Mouse (Mus musculus) WW6 (cell line): ENCODE measurements around the gene Tpcn2.

Experiments
- DNase-seq: peaks from one replicate; pipeline ENCODE4 v3.0.0-alpha.2; 2013; ENCODE audit warnings: low read depth, low spot score

The Tpcn2 gene

DNA sequence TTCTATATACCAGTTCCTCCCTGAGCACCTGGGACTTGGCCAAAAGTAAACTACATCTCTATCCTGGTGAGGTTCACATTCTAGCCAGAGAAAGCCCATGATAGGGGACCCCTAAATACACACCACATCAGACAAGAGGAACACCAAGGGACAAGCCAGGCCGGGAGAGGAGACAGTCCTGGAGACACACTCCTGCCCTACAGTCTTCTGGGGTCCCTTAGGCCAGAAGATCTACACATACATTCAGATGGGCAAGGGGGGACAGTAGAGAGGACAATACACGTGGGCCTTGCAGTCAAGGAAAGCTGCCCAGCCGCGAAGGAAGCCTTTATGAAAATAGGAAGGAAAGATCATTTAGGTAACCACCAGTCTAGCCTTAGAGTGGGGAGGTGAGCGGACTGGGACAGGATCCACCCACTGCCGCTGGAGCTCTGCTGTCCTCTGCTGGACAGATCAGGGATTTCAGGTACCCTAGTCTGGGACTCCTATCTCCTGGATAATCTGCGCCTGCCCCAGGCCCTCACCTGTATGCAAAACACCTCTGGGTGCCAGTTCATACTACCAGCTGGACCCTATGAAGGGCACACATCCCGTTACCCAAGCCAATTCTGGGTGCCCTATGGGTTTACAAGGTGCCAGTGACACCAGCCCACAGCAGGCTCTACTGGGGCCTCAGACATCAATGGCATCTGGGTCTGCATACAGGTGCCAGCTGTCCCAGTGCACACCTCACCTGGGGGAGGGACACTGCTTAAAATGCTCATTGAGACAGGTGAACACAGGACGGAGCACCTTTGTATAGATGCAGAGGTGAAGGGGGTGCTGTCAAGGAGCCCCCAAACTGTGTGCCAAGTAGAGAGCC, 40.7 kb downstream of the Tpcn2 start:
- peak; percentile 47 for DNase-seq

DNA sequence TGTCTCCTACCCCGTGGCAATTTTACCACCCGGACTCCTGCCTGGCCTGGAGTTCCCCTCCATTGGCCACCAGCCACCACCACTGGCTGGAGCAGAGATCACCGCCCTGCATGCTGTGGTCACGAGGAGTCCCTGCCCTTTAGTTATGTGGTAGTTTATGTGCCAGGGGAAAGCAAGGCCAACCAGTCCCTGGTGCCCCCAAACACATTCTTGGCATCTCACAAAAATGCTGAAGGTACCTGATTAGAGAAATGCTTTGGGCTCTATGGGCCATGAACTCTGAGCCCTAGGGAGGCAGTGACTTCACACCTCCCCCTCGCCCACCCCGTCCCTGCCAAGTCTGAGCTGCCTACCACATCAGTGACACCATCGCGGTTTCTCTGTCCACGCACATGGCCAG, 41.8 kb downstream of the Tpcn2 start:
- DNase-seq: no peak

DNA sequence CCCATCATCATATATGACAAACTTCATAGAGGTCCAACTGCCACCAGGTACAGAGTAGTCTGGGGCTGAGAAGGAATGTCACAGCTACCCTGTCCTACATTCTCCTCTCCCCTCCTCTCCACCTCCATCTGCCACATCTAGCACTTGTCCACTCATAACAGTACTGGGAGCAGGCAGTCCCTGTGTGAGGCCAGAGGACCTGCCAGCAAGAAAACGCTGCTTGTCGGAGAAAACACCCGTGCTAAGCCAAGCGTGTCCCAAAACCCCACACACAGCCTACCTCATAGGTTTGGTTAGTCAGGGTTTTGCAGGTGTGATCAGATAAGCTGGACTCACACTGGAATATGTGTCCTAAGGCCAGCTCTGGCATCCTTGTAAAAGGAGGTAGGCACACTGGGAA, 42.9 kb downstream of the Tpcn2 start:
- no peak for DNase-seq

DNA sequence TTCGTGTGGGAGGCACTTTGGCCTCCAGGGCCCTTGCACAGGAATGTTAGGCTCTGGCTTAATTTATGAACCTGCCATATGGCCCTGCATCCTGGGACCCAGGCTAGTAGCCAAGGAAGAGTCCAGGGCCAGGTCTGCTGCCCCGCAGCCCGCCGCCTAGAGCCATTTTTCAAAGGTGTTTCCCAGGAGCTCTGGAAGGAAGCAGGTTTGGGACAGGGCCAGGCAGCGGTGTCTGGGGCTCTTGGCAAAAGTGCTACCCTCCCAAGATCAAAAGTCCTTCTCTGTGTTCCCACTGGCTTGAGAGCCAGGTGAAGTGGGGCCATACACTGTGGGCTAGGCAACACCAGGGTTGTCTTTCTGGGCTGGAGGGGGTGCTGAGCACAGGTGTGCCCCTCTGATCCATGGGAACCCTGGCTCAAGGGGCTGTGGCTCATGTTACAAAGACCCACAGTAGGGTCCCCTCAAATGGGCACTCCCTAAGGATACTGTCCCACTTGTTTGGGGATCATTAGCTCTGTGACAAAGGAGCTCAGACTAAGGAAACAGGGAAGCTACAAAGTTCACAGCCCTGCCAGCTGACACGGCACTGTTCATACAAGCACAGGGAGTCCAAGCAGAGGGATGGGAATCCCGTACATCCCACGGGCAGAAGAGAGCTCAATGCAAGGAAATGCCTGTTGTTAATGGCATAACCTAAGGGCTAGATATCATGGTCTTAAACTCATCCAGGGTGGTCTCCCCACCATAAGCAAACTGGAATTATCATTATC, 43.9 kb downstream of the Tpcn2 start:
- DNase-seq: no peak

DNA sequence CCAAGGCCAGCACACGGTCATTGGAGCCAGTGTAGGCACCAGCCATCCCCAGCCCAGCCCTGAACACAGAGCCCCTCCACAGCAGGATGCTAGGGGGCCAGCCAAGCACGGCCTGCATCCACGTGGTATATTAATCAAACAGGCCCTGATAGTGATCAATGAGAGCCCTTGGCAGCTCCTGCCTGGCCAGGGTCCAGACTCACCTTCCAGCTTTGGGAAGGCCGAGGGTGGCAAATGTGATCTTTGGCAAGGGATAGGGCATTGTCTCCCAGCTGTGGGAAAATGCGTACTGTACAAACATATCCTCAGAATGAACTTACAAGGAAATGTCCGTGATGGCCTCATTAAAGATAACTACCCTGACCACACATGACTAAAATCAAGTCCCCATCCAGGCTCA, 44.7 kb downstream of the Tpcn2 start:
- no peak for DNase-seq

DNA sequence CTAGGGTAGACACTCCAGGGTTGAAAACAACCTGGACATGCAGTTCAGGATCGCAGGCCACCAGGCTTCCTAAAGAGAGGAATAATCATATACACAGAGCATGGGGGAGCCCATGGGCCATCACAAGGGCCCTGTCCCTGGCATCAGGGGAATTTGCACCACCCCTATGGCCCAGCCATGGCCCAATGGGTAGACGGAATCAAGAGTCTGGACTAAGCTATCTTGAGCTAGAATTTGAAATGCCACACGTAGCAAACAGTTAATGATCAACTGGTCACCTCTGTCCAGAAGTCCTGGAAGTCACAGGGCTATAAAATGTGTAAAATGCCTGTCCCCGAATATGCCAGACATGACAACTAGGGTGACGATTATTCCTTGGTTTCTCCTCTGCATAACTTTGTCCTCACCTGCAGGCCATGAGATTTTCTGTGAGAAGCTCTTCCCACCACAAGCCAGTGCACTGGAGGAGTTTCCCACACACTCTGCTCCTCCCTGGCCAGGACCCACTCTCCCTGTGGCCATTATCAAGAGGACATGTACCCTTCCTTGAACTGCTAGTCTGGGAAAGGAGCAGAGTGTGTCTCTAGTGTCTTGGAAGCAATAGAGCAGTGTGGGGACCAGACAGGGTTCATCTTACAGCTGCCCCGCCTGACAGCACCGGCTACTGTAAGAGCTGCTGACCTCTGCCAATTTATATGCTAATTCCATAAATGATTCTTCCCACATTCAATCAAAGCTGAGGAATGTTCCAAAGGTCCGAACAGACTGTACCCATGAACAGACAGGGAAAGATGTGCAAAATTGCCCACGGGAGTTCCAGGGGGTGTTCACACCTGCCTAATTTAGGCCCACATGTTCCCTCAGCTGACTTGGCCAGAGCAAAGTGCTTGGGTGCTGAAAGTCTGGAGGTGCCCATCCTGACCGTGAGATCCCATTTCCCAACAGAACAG, 48.7 kb downstream of the Tpcn2 start:
- DNase-seq: no peak

DNA sequence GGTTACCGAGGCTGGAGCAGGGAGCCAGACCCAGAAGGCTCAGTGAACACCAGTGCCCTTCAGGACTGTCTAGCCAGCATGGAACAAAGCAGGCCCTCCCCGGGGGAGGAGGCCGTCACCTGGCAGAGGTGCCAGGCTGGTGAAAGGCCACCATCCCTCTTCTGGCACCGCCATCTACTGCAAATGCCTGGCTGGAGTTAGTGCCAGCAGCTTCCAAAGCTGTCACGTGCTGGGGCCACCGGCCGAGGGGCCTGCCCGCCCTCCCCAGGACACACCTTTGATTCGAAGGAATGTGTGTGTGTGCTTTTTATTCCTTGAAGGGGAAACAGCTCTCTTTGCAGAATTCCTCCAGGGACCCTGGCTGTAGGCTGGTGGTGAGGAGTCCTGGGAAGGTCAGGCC, 52.2 kb downstream of the Tpcn2 start:
- no peak for DNase-seq

DNA sequence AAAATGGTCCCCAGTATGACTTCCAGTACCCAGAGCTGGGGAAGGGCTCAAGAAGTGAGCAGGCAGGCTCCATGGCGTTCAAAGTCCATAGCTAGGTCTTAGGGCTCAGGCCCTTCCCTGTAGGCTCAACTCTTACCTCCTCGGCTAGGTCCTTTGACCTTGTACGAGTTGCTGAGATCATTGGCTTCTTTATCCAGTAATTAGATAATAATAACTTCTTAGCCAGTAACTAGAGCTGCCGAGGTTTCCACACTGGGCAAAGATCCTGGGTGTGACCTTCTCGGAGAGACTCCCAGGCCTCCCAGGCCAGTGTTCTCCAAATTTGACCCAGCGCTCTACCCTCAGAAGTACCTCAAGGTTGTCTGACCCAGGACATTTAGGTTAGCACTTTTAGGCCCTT, 57.2 kb downstream of the Tpcn2 start:
- DNase-seq: no peak

DNA sequence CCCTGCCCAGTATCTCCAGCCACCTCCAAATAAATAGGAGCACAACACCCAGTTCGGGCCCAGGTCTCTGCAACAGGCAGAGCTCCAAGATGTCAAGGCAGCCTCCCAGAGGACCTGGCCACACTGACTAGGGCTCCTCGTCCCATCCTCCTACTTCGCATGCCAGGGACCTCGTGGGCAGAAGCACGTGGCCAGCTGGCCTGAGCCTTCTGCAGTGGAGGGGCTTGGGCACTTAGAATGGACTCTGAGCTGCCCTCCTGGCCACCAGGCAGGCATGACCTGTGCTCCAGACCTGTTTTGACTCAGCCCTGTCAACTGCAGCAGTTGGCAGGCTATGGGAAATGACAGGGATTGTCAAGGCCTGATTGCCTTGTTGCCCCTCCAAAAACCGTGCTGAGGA, 58.2 kb downstream of the Tpcn2 start:
- DNase-seq: no peak

DNA sequence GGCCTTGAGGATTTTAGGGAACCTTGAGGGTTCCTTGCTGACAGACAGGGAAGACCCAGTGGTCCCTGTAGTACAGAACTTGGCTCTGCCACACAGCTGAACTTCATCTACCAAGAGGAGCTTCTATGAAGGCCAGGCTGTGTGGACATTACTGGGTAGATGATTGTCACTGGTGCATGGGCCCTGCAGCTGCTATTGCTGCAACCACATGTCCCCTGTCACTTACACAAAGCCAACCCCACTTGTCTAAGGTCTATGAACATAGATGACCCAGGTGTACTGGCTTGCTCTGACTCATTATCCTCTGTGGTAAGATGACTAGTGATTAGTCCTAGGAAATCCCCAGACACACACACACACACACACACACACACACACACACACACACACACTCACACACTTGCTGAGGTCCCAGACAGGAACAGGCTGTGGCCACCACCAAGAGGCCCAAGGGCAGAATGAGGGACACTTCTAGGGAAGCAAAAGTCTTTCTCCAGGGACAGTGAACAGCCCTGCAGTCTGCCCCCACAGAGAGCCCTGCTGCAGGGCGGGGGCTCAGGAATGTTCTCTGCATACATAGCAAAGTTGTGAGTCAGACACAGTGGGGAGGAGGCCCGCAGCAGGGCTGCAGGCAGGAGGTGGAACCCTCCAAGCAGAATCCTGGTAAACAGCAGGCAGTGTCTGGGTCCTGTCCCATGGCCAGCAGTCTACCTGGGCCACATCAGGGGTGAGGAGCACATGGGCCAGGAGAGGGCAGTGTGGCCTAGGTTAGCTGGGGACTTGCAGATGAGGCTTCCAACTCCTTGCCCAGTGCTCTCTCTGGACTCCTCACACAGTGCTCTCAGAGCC, 61.7 kb downstream of the Tpcn2 start:
- peak; percentile 22 for DNase-seq

DNA sequence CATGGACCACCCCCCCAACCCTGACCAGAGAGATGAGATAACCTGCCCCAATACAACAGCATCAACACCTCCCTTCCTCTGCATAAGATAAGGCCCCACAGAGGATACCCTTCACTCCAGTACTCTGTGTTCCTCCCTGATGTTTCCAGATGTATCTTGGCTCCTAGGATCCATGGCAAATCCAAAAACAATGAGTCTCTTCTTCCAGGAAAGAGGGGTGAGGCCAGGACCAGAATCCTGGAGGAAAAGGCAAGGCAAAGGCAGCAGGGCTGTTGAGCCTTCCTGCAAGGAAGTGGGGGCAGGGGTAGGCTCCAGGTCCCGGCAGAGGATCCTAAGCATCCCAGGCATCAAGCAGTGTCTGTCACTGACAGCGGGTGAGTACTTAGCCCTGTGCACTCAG, 62.5 kb downstream of the Tpcn2 start:
- no peak for DNase-seq

DNA sequence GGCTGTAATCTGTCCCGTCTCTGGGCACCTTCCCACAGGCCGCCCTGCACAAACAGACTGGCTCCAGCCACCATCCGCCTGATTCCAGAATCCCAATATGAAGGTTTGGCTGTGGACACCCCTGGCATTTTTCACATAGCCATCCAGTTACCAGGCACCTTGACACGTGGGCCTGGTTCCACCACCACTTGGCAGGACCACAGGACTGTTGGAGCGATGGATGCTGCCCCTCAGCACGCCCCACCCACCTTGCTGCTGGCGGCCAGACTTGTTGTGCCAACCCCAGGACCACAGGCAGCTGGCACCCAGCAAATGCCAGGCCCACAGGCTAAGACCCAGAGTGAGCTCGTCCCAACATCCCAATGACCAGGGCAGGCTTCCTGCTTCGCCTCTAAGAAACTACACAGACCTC, 64.4 kb downstream of the Tpcn2 start:
- no peak for DNase-seq

DNA sequence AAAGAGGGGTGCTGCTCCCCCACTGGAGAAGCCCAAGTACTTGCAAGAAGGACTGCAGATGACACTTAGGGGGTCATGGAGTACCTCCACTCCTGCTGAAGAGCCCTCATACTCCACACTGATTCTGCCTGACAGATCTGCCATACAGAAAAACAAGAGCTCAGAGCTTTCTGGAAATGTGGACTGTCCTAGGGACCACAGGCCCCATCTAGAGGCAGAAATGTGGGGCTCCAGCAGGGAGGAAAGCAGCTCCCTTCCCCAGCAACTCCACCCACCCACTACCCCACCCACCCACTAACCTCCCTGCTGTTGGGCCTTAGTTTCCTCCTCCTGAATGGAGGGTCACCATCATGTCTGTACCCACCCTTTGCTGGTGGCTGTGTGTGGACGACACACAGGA, 67.2 kb downstream of the Tpcn2 start:
- DNase-seq: no peak

DNA sequence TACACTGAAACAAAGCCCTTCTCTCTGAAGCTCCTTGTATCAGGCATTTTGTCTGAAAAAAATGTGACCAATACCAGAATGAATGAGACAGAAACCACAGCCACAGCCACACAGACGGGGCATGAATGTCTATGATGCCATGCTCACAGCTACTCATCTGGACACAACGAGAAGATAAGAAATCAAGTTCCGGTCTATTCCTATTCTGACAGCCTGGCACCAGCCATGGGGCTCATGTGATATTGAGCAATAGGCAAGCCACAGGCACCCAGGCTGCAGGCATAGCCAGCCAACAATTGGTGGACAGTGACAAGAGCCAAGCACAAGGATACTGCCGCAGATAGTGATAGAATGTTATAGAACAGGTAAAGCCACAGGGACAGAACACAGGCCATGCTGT, 68.3 kb downstream of the Tpcn2 start:
- DNase-seq: no peak

DNA sequence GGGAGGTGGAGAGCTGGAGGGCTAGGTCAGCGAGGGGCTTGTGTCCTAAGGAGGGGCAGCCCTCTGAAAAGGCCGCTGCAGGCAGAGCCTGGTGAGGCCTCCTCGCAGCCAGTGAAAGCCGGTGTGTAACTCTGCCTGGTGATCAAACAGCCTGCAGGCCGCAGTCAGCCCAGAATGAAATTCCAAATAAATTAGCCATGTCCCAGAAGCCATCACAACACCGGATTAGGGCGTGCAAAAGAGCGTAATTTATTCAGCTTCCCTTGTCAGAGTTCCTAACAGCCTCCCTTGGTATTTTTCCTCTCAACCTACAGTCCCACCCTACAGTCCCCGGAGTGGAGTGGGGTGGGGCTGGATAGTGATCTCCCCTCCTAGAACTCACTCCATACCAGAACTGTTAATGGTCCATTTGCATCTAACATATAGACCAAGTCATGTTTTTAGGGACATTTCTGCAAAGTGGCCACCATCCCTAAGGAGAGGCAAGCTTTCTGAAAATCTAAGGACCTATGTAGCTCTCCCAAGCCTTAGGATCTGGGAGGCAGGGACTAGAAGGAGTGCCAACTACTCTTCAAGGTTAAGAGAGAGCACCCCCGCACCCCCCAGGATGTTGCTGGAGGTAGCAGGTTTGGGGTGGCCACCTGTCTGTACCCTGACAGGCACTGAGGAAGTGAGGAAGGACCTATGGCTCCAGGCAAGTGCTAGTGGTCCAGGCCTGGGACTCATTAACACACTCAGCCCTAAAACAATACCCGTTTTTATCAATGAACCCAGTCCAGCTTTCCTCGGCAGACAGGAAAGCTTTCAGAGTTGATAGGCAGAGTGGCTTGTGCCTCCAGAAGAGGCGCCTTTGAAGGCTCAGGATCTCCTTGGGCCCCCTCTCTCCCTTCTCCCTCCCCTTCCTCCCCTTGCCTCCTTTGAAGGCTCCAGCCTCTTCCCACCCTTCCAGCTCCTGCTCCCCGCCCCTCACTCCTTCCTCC, 71.8 kb downstream of the Tpcn2 start:
- no peak for DNase-seq

DNA sequence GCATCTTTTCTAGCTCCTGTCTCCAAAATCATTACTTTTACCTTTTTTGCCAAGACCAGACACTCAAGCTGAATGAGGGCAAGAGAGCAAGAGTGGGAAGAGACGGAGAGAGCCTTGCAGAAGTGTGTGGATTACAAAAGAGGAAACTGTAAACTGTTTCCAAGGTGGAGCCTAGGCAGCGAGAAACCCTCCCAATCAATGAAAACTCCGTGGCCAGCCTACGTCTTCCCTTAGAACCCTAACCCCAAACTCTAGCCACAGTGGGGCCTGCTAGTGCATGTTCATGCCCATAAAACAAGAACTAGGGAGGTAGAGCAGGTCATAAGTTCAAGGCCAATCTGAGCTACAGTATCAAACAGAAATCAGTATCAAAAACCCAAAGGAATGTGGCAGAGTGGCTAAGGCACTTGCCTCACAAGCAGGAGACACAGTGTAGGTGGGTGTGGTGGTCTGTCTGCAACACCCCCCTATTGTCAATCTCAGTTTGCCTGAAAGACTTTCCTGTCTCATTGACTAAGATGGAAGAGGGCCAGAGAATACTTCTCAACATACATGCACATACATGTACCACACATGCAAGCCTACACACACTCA, 73.2 kb downstream of the Tpcn2 start:
- no peak for DNase-seq

DNA sequence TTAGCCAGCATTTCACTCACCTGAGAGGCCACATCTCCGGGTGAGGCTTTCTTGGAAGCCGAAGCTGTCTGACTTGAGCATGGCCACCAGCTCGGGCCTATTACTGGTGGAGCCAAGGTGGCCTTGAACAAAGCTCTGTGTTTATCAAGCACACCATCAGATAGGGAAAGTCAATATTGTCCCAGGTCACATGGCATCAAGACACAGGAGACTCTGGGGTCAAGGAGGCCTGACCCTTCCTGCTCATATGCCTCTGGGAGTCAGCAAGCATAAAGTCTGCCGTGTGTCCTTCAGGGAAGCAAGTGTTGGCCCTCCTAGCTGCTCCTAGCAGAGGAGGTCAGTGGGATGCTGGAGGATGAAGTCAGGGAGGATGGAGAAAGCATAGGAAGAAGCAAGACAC, 75.8 kb downstream of the Tpcn2 start, which contains the start of gene 1810010D01Rik:
TSS of gene 1810010D01Rik (minus strand) at position 114 of the 400 bp plus-strand sequence.
- DNase-seq: no peak

DNA sequence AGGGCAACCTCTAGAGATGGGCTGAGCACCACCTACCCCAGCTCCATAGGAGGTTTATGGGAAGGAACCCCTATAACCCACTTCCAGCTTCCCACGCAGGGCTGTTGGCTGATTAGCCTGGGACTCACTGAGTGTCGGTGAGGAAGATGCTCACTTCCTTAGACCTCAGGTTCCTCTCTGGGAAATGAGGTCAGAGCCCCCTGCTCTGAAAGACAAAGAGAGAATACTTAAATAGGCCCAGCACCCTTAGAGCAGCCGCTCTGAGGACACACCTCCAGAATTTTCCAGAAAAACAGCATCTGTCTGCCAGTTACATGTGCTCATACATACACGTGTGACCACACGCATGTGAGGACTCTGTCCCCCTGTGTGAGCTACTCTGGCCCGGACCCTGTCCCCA, 77.0 kb downstream of the Tpcn2 start:
- no peak for DNase-seq

DNA sequence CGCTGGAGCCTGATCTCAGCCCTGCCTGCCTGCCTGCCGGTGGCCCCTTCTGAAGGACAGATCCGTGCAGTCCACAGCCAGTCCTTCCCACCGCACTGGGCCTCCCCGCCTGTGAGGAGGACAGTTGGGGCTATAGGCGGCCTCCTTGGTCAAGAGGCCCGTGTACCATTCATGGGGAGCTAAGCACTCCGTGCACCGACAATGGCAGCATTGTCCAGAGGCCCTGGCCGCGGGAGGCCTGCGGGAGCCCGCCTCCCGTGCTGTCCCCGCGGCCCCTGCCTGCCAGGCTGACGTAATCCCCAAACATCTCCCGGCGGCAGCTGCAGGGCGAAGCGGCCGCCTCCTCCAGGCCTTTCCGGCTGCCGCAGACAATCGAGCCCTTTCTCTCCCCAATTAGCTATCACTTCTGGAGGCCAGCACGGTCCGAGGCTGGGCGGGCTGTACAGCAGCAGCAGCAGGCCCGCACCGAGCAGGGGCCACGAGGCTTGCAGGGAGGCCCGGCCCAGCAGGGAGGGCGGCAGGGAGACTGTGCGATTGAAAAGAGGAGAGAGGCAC, 77.7 kb downstream of the Tpcn2 start:
- no peak for DNase-seq
